Mouse (Mus musculus): ENCODE measurements around the gene Pigo.

- no peak for TF ChIP-seq E2F4 (IDR thresholded peaks at IDR 0.05; ENCODE audit: insufficient read depth)
- no peak for TF ChIP-seq POLR2A (IDR thresholded peaks at IDR 0.05; ENCODE audit: insufficient read length, low read depth)
- no peak for TF ChIP-seq USF1 (IDR thresholded peaks at IDR 0.05; ENCODE audit: low read depth)
- TF ChIP-seq MAX (IDR thresholded peaks at IDR 0.05; ENCODE audit: low read depth): no peak
- TF ChIP-seq POLR2AphosphoS2 (IDR thresholded peaks at IDR 0.05; ENCODE audit: insufficient read length, low read depth): no peak
- TF ChIP-seq REST (IDR thresholded peaks at IDR 0.05; ENCODE audit: insufficient read depth, insufficient read length): no peak
Observed at GRCm38 (mm10) chr4:43052627-43053026, 27.0 kb upstream of the Pigo start.
